Comparison of ENCODE assay signal across 8 mouse cellular contexts in genomic region chr8:108695938-108696630, GRCm38 (mm10).
A peak's percentile ranks its signal among the peaks of the same experiment; 100 is the strongest.
DNase-seq lines count a peak whose midpoint lies in the region; ATAC-seq lines count a peak whose summit lies in the region.

No protein-coding gene starts in this region.

- peak overlapping the region; percentile 46 for H3K9ac ChIP-seq in embryonic facial prominence, embryonic 11.5 days (replicated peaks; ENCODE audit: low read length)
- H3K9ac ChIP-seq in hindbrain, embryonic 13.5 days, result peak overlapping the region; percentile 70

- H3K27me3 ChIP-seq in embryonic facial prominence, embryonic 11.5 days (ENCODE audit: control insufficient read depth, insufficient read depth, low read length), result peaks cover 11% of the 10 kb centered on the region
- H3K27me3 ChIP-seq in hindbrain, embryonic 13.5 days, result peaks cover 74% of the 10 kb centered on the region

- peak overlapping the region; percentile 44 for H3K4me2 ChIP-seq in embryonic facial prominence, embryonic 11.5 days (ENCODE audit: low read depth, low read length)
- peak overlapping the region; percentile 51 for H3K4me2 ChIP-seq in hindbrain, embryonic 13.5 days

- no peaks in the 10 kb centered on the region for H3K36me3 ChIP-seq in embryonic facial prominence, embryonic 11.5 days (replicated peaks; ENCODE audit: control insufficient read depth, insufficient read depth, low read depth, low read length)
- H3K36me3 ChIP-seq in hindbrain, embryonic 13.5 days, result no peaks in the 10 kb centered on the region

- peaks cover 12% of the 10 kb centered on the region for H3K4me1 ChIP-seq in embryonic facial prominence, embryonic 11.5 days (ENCODE audit: control insufficient read depth, insufficient read depth, low read length)
- peaks cover 64% of the 10 kb centered on the region for H3K4me1 ChIP-seq in hindbrain, embryonic 13.5 days (replicated peaks)

- WGBS in embryonic facial prominence, embryonic 11.5 days, result under 1% methylated on average over 31 of the region's 31 CpGs
- 1% methylated on average over 30 of the region's 31 CpGs for WGBS in hindbrain, embryonic 13.5 days

- H3K9me3 ChIP-seq in embryonic facial prominence, embryonic 11.5 days (replicated peaks; ENCODE audit: control insufficient read depth, low read length), result no peaks in the 10 kb centered on the region
- H3K9me3 ChIP-seq in hindbrain, embryonic 13.5 days, result no peaks in the 10 kb centered on the region

- ATAC-seq in embryonic facial prominence, embryonic 11.5 days (replicated peaks; ENCODE audit: insufficient number of reproducible peaks, low FRiP score, low TSS enrichment, low read depth), result no peak
- no peak for ATAC-seq in hindbrain, embryonic 13.5 days (ENCODE audit: low FRiP score)

- intact Hi-C loops in gastrocnemius, postnatal 14 days (cut with DNase I; ENCODE audit: low total_unique reads), result no loop called here

- peak overlapping the region; percentile 20 for H3K4me3 ChIP-seq in embryonic facial prominence, embryonic 11.5 days (ENCODE audit: low read depth, low read length)
- peak overlapping the region; percentile 29 for H3K4me3 ChIP-seq in hindbrain, embryonic 13.5 days

- DNase-seq in gastrocnemius, postnatal 14 days, result peak; percentile 42
- DNase-seq in gastrocnemius, adult 8-10 months (ENCODE audit: low spot score in 2 of 2), result no peak
- no peak for DNase-seq in embryonic facial prominence, embryonic 11.5 days (ENCODE audit: low spot score)
- DNase-seq in lung, postnatal 14 days, result peak; percentile 45
- DNase-seq in right cerebral cortex, postnatal 14 days, result no peak
- DNase-seq in right cerebral cortex, postnatal 10 days (ENCODE audit: low spot score in 2 of 2), result no peak
- DNase-seq in cerebellum, adult 9-11 months, result no peak

- H3K27ac ChIP-seq in embryonic facial prominence, embryonic 11.5 days (replicated peaks; ENCODE audit: low read depth, low read length), result no peak overlapping the region
- peak overlapping the region; percentile 86 for H3K27ac ChIP-seq in hindbrain, embryonic 13.5 days

Comparison
In these comparisons a context has a peak if more than half of its experiments do, and no peak if none do; other contexts are left out.
1. DNase-seq: peak in gastrocnemius, postnatal 14 days (single experiment) and lung, postnatal 14 days (single experiment); none in gastrocnemius, adult 8-10 months (0 of 2), embryonic facial prominence, embryonic 11.5 days (single experiment), right cerebral cortex, postnatal 14 days (single experiment), right cerebral cortex, postnatal 10 days (0 of 2) and cerebellum, adult 9-11 months (single experiment).